Mouse (Mus musculus): ENCODE results near the gene Slc25a34. TPM values are rescaled to one million over a fixed set of nuclear protein-coding genes. Genes with fewer than 3 reads are reported as not detected.
A peak's percentile ranks its signal among the peaks of the same experiment; 100 is the strongest.

Gene Slc25a34
- polyA plus RNA-seq, 2 experiments: 0.03 TPM; not detected in 1

- H3K4me3 ChIP-seq (ENCODE audit: insufficient read depth in 1 of 2, low read depth in 2 of 2, low read length in 2 of 2): no peak overlapping the region
- no peak for DNase-seq (ENCODE audit: low read depth in 3 of 3, low spot score in 3 of 3)
- H3K27me3 ChIP-seq (ENCODE audit: control insufficient read depth, insufficient read depth, low read length): peaks cover 34% of the 10 kb centered on the region
- H3K4me2 ChIP-seq (ENCODE audit: low read depth): no peak overlapping the region
- no peak overlapping the region for H3K9ac ChIP-seq (replicated peaks)
- WGBS (ENCODE audit: insufficient replicate concordance): 60% methylated on average over 9 of the region's 9 CpGs
- H3K4me1 ChIP-seq (replicated peaks; ENCODE audit: control insufficient read depth in 2 of 2, insufficient read depth in 2 of 2, low read length in 1 of 2): no peaks in the 10 kb centered on the region
- no peaks in the 10 kb centered on the region for H3K36me3 ChIP-seq (replicated peaks; ENCODE audit: control insufficient read depth, insufficient read depth, low read depth)
- H3K9me3 ChIP-seq (ENCODE audit: control insufficient read depth, low read length): no peaks in the 10 kb centered on the region
- no peak for TF ChIP-seq EP300 (IDR thresholded peaks at IDR 0.05; ENCODE audit: low read depth)
- TF ChIP-seq CTCF (IDR thresholded peaks at IDR 0.05; ENCODE audit: low read depth): peak; percentile 46
- ATAC-seq (ENCODE audit: insufficient read depth): no peak
- no peak overlapping the region for H3K27ac ChIP-seq
Measured at GRCm38 (mm10) chr4:141595605-141596268, 27.9 kb downstream of the Slc25a34 start.

GRCm38 (mm10) chr4:141595138-141595537 is 28.5 kb downstream of the Slc25a34 start:
- Histone ChIP-seq H3K4me2 (ENCODE audit: low read depth) (no peak overlapping the region), H3K27me3 (ENCODE audit: control insufficient read depth, insufficient read depth, low read length) (peaks cover 29% of the 10 kb centered on the region), H3K27ac (no peak overlapping the region), H3K9ac (replicated peaks) (no peak overlapping the region), H3K4me1 (replicated peaks; ENCODE audit: control insufficient read depth in 2 of 2, insufficient read depth in 2 of 2, low read length in 1 of 2) (no peaks in the 10 kb centered on the region), H3K4me3 (ENCODE audit: insufficient read depth in 1 of 2, low read depth in 2 of 2, low read length in 2 of 2) (no peak overlapping the region), H3K36me3 (replicated peaks; ENCODE audit: control insufficient read depth, insufficient read depth, low read depth) (no peaks in the 10 kb centered on the region), H3K9me3 (ENCODE audit: control insufficient read depth, low read length) (no peaks in the 10 kb centered on the region)
- DNase-seq (ENCODE audit: low read depth in 3 of 3, low spot score in 3 of 3) (no peak), ATAC-seq (ENCODE audit: insufficient read depth) (no peak)
- no peak for TF ChIP-seq CTCF (IDR thresholded peaks at IDR 0.05; ENCODE audit: low read depth)
- no peak for TF ChIP-seq EP300 (IDR thresholded peaks at IDR 0.05; ENCODE audit: low read depth)
- 76% methylated on average over 11 of the region's 11 CpGs for WGBS (ENCODE audit: insufficient replicate concordance)

- H3K27ac ChIP-seq: no peak overlapping the region
- H3K4me1 ChIP-seq (replicated peaks; ENCODE audit: control insufficient read depth in 2 of 2, insufficient read depth in 2 of 2, low read length in 1 of 2): no peaks in the 10 kb centered on the region
- H3K9ac ChIP-seq (replicated peaks): no peak overlapping the region
- 18% methylated on average over 3 of the region's 3 CpGs for WGBS (ENCODE audit: insufficient replicate concordance)
- no peak overlapping the region for H3K4me3 ChIP-seq (ENCODE audit: insufficient read depth in 1 of 2, low read depth in 2 of 2, low read length in 2 of 2)
- DNase-seq (ENCODE audit: low read depth in 3 of 3, low spot score in 3 of 3): peak; percentile 23 to 29 (median 28)
- no peak for ATAC-seq (ENCODE audit: insufficient read depth)
- no peaks in the 10 kb centered on the region for H3K36me3 ChIP-seq (replicated peaks; ENCODE audit: control insufficient read depth, insufficient read depth, low read depth)
- no peak overlapping the region for H3K4me2 ChIP-seq (ENCODE audit: low read depth)
- no peaks in the 10 kb centered on the region for H3K27me3 ChIP-seq (ENCODE audit: control insufficient read depth, insufficient read depth, low read length)
- H3K9me3 ChIP-seq (ENCODE audit: control insufficient read depth, low read length): no peaks in the 10 kb centered on the region
- TF ChIP-seq EP300 (IDR thresholded peaks at IDR 0.05; ENCODE audit: low read depth) (no peak), CTCF (IDR thresholded peaks at IDR 0.05; ENCODE audit: low read depth) (peak; percentile 90)
Measured at GRCm38 (mm10) chr4:141591547-141591946, 32.1 kb downstream of the Slc25a34 start.

- Histone ChIP-seq H3K4me2 (ENCODE audit: low read depth) (no peak overlapping the region), H3K9ac (replicated peaks) (no peak overlapping the region), H3K4me3 (ENCODE audit: insufficient read depth in 1 of 2, low read depth in 2 of 2, low read length in 2 of 2) (no peak overlapping the region), H3K36me3 (replicated peaks; ENCODE audit: control insufficient read depth, insufficient read depth, low read depth) (no peaks in the 10 kb centered on the region), H3K9me3 (ENCODE audit: control insufficient read depth, low read length) (no peaks in the 10 kb centered on the region), H3K4me1 (replicated peaks; ENCODE audit: control insufficient read depth in 2 of 2, insufficient read depth in 2 of 2, low read length in 1 of 2) (no peaks in the 10 kb centered on the region; a peak in 1 of 4 replicates), H3K27me3 (ENCODE audit: control insufficient read depth, insufficient read depth, low read length) (no peaks in the 10 kb centered on the region), H3K27ac (no peak overlapping the region)
- 66% methylated on average over 8 of the region's 8 CpGs for WGBS (ENCODE audit: insufficient replicate concordance)
- TF ChIP-seq CTCF (IDR thresholded peaks at IDR 0.05; ENCODE audit: low read depth): no peak
- TF ChIP-seq EP300 (IDR thresholded peaks at IDR 0.05; ENCODE audit: low read depth): no peak
- no peak for ATAC-seq (ENCODE audit: insufficient read depth)
- DNase-seq (ENCODE audit: low read depth in 3 of 3, low spot score in 3 of 3): no peak
Measured at GRCm38 (mm10) chr4:141583919-141584318, 39.7 kb downstream of the Slc25a34 start.

GRCm38 (mm10) chr4:141581051-141581450 is 42.6 kb downstream of the Slc25a34 start:
- TF ChIP-seq CTCF (IDR thresholded peaks at IDR 0.05; ENCODE audit: low read depth) (no peak), EP300 (IDR thresholded peaks at IDR 0.05; ENCODE audit: low read depth) (no peak)
- H3K36me3 ChIP-seq (replicated peaks; ENCODE audit: control insufficient read depth, insufficient read depth, low read depth): no peaks in the 10 kb centered on the region
- peaks cover 0 to 3% of the 10 kb centered on the region in 2 experiments; a peak in 2 of 4 replicates for H3K4me1 ChIP-seq (replicated peaks; ENCODE audit: control insufficient read depth in 2 of 2, insufficient read depth in 2 of 2, low read length in 1 of 2)
- no peak overlapping the region for H3K4me3 ChIP-seq (ENCODE audit: insufficient read depth in 1 of 2, low read depth in 2 of 2, low read length in 2 of 2)
- ATAC-seq (ENCODE audit: insufficient read depth): no peak
- no peaks in the 10 kb centered on the region for H3K9me3 ChIP-seq (ENCODE audit: control insufficient read depth, low read length)
- H3K9ac ChIP-seq (replicated peaks): no peak overlapping the region
- DNase-seq (ENCODE audit: low read depth in 3 of 3, low spot score in 3 of 3): no peak
- no peaks in the 10 kb centered on the region for H3K27me3 ChIP-seq (ENCODE audit: control insufficient read depth, insufficient read depth, low read length)
- no peak overlapping the region for H3K27ac ChIP-seq
- WGBS (ENCODE audit: insufficient replicate concordance): 80% methylated on average over 13 of the region's 13 CpGs
- H3K4me2 ChIP-seq (ENCODE audit: low read depth): no peak overlapping the region
